Mouse (Mus musculus): ENCODE results near the gene Gmnn. TPM values are rescaled to one million over a fixed set of nuclear protein-coding genes. Genes with fewer than 3 reads are reported as not detected.
A peak's percentile ranks its signal among the peaks of the same experiment; 100 is the strongest.

Gene Gmnn
- polyA plus RNA-seq (2015; fragmentation: Nextera tagmentation; extraction: Ambion mirVana) = 112 and 114 TPM in 2 replicates

DNA sequence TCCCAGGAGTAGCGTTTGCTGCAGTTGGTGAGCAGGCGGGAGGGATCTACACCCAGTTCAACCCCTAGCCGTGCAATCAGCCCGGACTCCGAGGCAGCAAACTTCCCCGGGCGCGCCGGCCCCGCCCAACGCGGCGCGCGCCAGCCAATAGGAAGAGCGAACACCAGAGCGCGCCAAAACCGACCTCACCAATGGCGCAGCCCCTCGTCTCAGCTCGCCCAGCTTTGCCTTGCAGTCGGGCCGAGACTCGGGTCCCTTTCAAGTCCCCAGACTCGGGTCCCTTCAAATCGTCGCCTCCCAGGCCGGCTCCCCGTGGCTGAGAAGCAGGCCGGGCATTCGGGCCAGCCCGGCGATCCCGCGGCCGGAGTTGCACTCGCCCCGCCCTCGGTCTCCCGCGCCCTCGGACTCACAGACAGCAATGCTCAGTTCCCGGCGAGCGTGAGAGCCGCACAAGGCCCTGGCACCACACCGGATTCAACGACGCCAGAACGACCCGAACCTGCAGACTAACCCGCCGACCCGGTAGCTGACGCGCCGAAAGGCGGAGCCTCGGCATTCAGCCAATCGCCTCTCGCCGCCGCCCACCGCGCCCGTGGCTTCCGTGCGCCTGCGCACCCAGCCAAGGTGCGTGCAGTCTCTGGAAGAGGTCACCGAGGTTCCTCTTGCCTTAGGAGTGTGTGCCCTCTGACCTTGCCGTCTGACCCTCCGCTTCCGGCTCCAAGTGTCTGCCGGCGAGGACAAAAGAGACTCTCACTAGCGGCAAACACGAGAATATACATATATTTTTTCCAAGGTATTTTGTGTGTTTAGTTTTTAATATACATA, at the start of gene Gmnn:
Gmnn (minus strand) TSS at position 521 of the 825 bp plus-strand sequence.
- peak within 1 kb of the TSS; percentile 95 for H3K27ac ChIP-seq
- peaks cover 16% of the 10 kb centered on the region for H3K4me1 ChIP-seq
- no peaks in the 10 kb centered on the region for H3K9me3 ChIP-seq
- H3K27me3 ChIP-seq = no peaks in the 10 kb centered on the region
- under 1% methylated on average over 79 of the region's 79 CpGs for WGBS
- peak; percentile 97 for ATAC-seq (ENCODE audit: insufficient number of reproducible peaks, insufficient read depth, low FRiP score, low TSS enrichment, low read depth)
- peak within 1 kb of the TSS; percentile 92 for H3K4me3 ChIP-seq
- peak within 1 kb of the TSS; percentile 88 for H3K9ac ChIP-seq
- peaks cover 21% of the 10 kb centered on the region for H3K36me3 ChIP-seq
- H3K4me2 ChIP-seq = peak within 1 kb of the TSS; percentile 69

GRCm38 (mm10) chr13:24806079-24806478, 44.4 kb upstream of the Gmnn start:
- no peak overlapping the region for H3K9ac ChIP-seq
- no peak for ATAC-seq (ENCODE audit: insufficient number of reproducible peaks, insufficient read depth, low FRiP score, low TSS enrichment, low read depth)

GRCm38 (mm10) chr13:24803196-24803595, 41.5 kb upstream of the Gmnn start:
- no peak for ATAC-seq (ENCODE audit: insufficient number of reproducible peaks, insufficient read depth, low FRiP score, low TSS enrichment, low read depth)
- WGBS = 26% methylated on average over 2 of the region's 2 CpGs

More at GRCm38 (mm10) chr13:24806079-24806478, 44.4 kb upstream of the Gmnn start:
- H3K9me3 ChIP-seq = no peaks in the 10 kb centered on the region
- no peak overlapping the region for H3K4me3 ChIP-seq
- H3K36me3 ChIP-seq = peaks cover 52% of the 10 kb centered on the region
- H3K27me3 ChIP-seq = no peaks in the 10 kb centered on the region
- H3K27ac ChIP-seq = no peak overlapping the region
- H3K4me2 ChIP-seq = no peak overlapping the region
- peaks cover 14% of the 10 kb centered on the region for H3K4me1 ChIP-seq

DNA sequence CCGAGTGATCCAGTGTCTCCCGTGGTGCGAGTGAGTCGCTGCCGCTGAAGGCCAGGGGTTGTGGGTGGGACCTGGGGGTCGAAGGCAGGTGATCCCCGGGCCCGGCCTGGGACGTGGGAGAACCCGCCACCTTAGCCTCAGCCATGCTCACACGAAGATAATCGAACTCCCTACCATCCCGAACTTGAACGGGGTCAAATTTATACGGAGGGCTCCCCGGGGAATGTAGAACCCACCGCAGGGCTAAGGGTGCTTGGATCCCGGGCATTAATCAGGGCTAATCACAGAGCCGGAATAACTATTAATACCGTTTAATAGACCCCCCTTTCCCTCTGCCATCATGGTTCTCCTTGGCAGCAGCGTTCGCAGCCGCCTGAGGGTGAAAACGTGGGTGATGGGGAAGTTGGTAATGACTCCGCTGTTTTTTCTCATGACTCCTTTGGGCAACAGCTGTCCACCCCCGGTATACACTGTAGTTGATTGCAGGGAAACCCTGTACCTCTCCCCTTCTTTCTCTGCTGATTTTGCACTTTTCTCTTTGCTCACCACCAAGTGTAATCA, 40.5 kb upstream of the Gmnn start:
- Histone ChIP-seq H3K4me1 (peaks cover 17% of the 10 kb centered on the region), H3K27me3 (no peaks in the 10 kb centered on the region), H3K9ac (peak overlapping the region; percentile 99), H3K4me2 (peak overlapping the region; percentile 85), H3K9me3 (no peaks in the 10 kb centered on the region), H3K27ac (peak overlapping the region; percentile 100; the same call in 1 of the 2 replicates), H3K4me3 (peak overlapping the region; percentile 99), H3K36me3 (peaks cover 16% of the 10 kb centered on the region)
- WGBS = under 1% methylated on average over 26 of the region's 26 CpGs
- ATAC-seq (ENCODE audit: insufficient number of reproducible peaks, insufficient read depth, low FRiP score, low TSS enrichment, low read depth) = no peak

More at GRCm38 (mm10) chr13:24803196-24803595, 41.5 kb upstream of the Gmnn start:
- Histone ChIP-seq H3K27ac (no peak overlapping the region), H3K36me3 (peaks cover 26% of the 10 kb centered on the region), H3K4me1 (peaks cover 17% of the 10 kb centered on the region), H3K9ac (peak overlapping the region; percentile 99; the same call in 1 of the 2 replicates), H3K27me3 (no peaks in the 10 kb centered on the region), H3K4me2 (peak overlapping the region; percentile 85), H3K9me3 (no peaks in the 10 kb centered on the region), H3K4me3 (peak overlapping the region; percentile 99)

DNA sequence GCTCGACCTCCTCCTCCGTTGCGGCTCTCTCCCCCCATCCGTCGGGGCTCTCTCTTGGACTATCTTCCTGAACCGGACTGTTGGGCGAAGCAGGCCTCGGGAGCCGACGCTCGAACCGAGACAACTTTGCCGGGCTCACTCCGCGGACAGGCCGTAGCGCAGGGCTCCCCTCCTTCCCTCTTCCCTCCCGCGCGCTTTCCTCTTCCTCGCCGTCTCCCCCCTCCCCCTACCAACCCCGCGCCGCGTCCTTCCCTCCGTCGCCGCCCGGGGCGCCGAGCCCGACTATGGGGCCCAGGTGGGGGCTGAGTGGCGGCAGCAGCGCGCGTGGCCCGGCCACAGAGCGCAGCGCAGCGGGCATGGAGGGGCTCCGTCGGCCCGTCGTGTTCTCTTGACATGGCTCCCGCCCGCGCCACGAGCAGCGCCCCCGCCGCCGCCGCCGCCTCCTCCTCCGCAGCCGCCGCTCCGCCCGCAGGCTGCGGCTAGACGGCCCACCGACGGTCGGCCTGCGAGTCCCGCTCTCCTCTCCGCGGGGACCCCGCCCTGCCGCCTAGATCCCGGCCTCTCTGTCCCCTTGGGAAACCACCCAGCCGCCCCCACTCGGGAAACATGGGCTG, 39.7 kb upstream of the Gmnn start, which contains the start of gene BC005537:
BC005537 (plus strand) TSS at position 350 of the 614 bp plus-strand sequence.
- H3K4me2 ChIP-seq = peak within 1 kb of the TSS; percentile 85
- H3K4me1 ChIP-seq = peaks cover 17% of the 10 kb centered on the region
- H3K9me3 ChIP-seq = no peaks in the 10 kb centered on the region
- peak; percentile 33 for ATAC-seq (ENCODE audit: insufficient number of reproducible peaks, insufficient read depth, low FRiP score, low TSS enrichment, low read depth)
- H3K9ac ChIP-seq = peak within 1 kb of the TSS; percentile 99
- H3K27ac ChIP-seq = peak within 1 kb of the TSS; percentile 100
- H3K27me3 ChIP-seq = no peaks in the 10 kb centered on the region
- peaks cover 13% of the 10 kb centered on the region for H3K36me3 ChIP-seq
- WGBS = under 1% methylated on average over 69 of the region's 74 CpGs
- peak within 1 kb of the TSS; percentile 99 for H3K4me3 ChIP-seq

GRCm38 (mm10) chr13:24800674-24801307, 39.1 kb upstream of the Gmnn start:
- Histone ChIP-seq H3K4me2 (peak overlapping the region; percentile 85), H3K36me3 (peaks cover 9% of the 10 kb centered on the region), H3K9me3 (no peaks in the 10 kb centered on the region), H3K4me3 (peak overlapping the region; percentile 99), H3K4me1 (peaks cover 17% of the 10 kb centered on the region), H3K27ac (peak overlapping the region; percentile 100), H3K9ac (peak overlapping the region; percentile 99), H3K27me3 (no peaks in the 10 kb centered on the region)
- under 1% methylated on average over 42 of the region's 42 CpGs for WGBS
- peak; percentile 97 for ATAC-seq (ENCODE audit: insufficient number of reproducible peaks, insufficient read depth, low FRiP score, low TSS enrichment, low read depth)

GRCm38 (mm10) chr13:24799925-24800673, 38.4 kb upstream of the Gmnn start:
- H3K4me3 ChIP-seq = peak overlapping the region; percentile 99
- H3K9me3 ChIP-seq = no peaks in the 10 kb centered on the region
- peak; percentile 5; the same call in 1 of the 2 replicates for ATAC-seq (ENCODE audit: insufficient number of reproducible peaks, insufficient read depth, low FRiP score, low TSS enrichment, low read depth)
- H3K9ac ChIP-seq = peak overlapping the region; percentile 73
- peaks cover 17% of the 10 kb centered on the region for H3K4me1 ChIP-seq
- H3K27ac ChIP-seq = peak overlapping the region; percentile 82
- under 1% methylated on average over 31 of the region's 31 CpGs for WGBS
- H3K4me2 ChIP-seq = peak overlapping the region; percentile 85
- peaks cover 3% of the 10 kb centered on the region; the same call in 1 of the 2 replicates for H3K36me3 ChIP-seq
- no peaks in the 10 kb centered on the region for H3K27me3 ChIP-seq

GRCm38 (mm10) chr13:24799378-24799777, 37.7 kb upstream of the Gmnn start:
- no peak for ATAC-seq (ENCODE audit: insufficient number of reproducible peaks, insufficient read depth, low FRiP score, low TSS enrichment, low read depth)
- Histone ChIP-seq H3K9me3 (no peaks in the 10 kb centered on the region), H3K36me3 (no peaks in the 10 kb centered on the region), H3K9ac (no peak overlapping the region), H3K4me3 (peak overlapping the region; percentile 99), H3K27ac (no peak overlapping the region), H3K27me3 (no peaks in the 10 kb centered on the region), H3K4me1 (peaks cover 14% of the 10 kb centered on the region), H3K4me2 (peak overlapping the region; percentile 85)
- 63% methylated on average over 5 of the region's 5 CpGs for WGBS

DNA sequence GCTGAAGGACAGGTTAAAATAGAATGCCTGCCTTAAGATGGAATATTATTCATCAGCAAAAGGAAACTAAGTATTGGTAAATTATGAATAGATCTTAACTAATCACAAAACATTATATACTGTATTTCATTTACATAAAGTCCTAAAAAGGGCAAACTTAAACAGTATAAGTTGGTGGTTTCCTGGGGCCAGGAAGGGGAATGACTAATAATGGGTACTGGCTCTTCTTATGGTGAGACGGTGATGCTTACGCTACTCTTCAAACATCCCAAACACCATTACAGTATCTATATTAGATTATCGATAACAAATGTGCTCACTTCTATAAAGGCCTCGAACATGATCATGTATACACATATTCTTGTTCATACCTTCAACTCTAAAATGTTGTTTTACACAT, 37.0 kb upstream of the Gmnn start:
- 95% methylated on average over 4 of the region's 4 CpGs for WGBS
- no peak for ATAC-seq (ENCODE audit: insufficient number of reproducible peaks, insufficient read depth, low FRiP score, low TSS enrichment, low read depth)

DNA sequence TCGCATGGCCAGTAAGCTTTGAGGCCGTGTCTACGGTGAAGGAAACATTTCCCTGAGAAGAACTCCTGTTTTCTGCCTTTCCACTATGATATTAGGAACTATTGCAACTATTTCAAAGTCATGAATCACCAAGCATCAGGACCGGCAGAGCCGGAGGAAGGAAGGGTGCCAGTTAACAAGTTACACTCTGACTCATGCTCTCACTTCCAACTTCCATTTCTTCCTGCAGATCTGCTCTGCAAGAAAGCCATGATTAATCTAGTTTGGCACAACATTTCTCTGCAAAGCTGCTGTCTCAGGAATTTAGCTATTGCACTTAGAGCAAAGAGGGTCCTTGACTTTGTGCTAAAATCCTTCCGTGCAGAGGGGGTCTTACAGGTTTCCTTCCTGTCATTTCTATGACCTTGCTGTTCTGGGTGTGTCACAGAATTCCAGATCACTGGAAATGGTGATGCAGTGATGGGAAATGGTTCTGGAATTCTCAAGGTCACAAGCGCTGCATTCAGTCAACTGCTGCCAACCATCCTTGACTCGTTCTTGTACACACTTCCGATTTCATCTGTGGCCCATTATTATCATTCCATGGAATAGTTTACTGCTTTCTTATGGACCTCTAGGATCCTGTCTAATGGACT, 30.8 kb upstream of the Gmnn start:
- Histone ChIP-seq H3K36me3 (no peaks in the 10 kb centered on the region), H3K9ac (no peak overlapping the region), H3K27ac (no peak overlapping the region), H3K4me2 (no peak overlapping the region), H3K4me3 (no peak overlapping the region), H3K9me3 (no peaks in the 10 kb centered on the region), H3K4me1 (no peaks in the 10 kb centered on the region), H3K27me3 (no peaks in the 10 kb centered on the region)
- 90% methylated on average over 9 of the region's 9 CpGs for WGBS
- ATAC-seq (ENCODE audit: insufficient number of reproducible peaks, insufficient read depth, low FRiP score, low TSS enrichment, low read depth) = no peak

More for the DNA sequence above, 37.0 kb upstream of the Gmnn start:
- Histone ChIP-seq H3K27ac (no peak overlapping the region), H3K4me3 (no peak overlapping the region), H3K9ac (no peak overlapping the region), H3K27me3 (no peaks in the 10 kb centered on the region), H3K4me2 (no peak overlapping the region), H3K9me3 (no peaks in the 10 kb centered on the region), H3K36me3 (no peaks in the 10 kb centered on the region), H3K4me1 (peaks cover 10% of the 10 kb centered on the region)
